Mouse (Mus musculus) spleen, adult 2 months (tissue): Measurements from ENCODE around the gene Gpr173.

Experiments used
- CTCF ChIP-seq: fragments of 200-500 bp; IDR thresholded peaks from 2 replicates; pipeline ENCODE4 v1.5.1; 2011; ENCODE audit warnings: mild to moderate bottlenecking, inconsistent platforms; ENCODE audit not compliant: insufficient read depth, insufficient read length, insufficient replicate concordance; ENCODE audit errors: extremely low read depth
- POLR2A ChIP-seq: fragments of 200-500 bp; IDR thresholded peaks from 2 replicates; pipeline ENCODE4 v1.6.1; 2011; ENCODE audit warnings: low read depth, low read length, inconsistent platforms

- TF ChIP-seq POLR2A (no peak), CTCF (no peak)
Observed at GRCm38 (mm10) chrX:152327689-152328052, 40.8 kb downstream of the Gpr173 start.
